Mouse (Mus musculus) layer of hippocampus, adult 8-10 months (tissue): ENCODE data around the gene Lnx2. TPM values are rescaled to one million over a fixed set of nuclear protein-coding genes. Genes with fewer than 3 reads are reported as not detected.

Source experiments
- DNase-seq, 2 experiments: peaks; one replicate each; pipeline ENCODE4 v3.0.0; 2022; ENCODE audit warnings: low spot score in 2 of 2
- total RNA-seq, 4 experiments: library from RNA; stranded (reverse); gene quantifications; 2 replicates each; pipeline ENCODE4 v1.2.4; 2022

The Lnx2 gene
- total RNA-seq, 4 experiments from 2014 or later: 5.8 to 7.2 (median 6.5) TPM

DNA sequence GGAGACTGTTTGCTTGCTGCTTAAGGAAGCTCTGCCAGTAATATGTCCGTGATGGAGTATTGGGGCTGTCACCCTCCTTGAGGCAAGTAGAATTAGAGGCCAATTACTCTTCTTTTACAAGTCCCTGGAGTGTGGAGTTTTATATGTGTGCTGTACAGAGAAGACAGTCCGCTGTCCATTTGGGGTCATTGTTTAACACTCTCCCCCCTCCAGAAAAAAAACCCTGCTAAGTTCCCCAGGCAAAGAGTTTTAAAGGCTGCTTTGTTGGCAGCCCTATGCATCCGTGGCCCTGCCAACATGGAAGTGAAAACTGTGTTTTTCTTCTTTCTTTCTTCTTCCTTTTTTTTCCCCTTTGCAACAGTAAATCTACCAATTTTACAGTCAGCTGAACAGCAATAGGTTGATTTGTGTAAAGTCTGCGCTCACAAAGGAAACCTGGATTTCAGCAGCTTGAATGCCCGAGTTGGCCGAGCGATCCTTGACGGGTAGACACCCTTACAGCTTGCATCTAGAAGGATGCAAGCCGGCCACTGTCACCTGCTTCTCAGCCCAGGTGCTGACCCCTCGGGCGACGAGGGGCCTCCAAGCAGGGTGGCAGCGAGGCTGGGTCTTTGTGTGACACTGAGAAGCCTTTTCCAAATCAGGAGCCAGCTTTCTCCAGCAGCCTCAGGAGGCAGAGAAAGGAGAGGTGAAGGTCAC, 107.5 kb downstream of the Lnx2 start:
- no peak for DNase-seq

Other genes starting within 250 kb of the Lnx2 start
- 100 to 1,000 TPM; 157 to 258 (median 206) TPM for gene Rpl21, start 243.7 kb downstream of the Lnx2 start, total RNA-seq
- 10 to 100 TPM; 10.8 to 15.0 (median 11.9) TPM for gene Rasl11a, start 231.5 kb downstream of the Lnx2 start, total RNA-seq
- gene Gtf3a, start 127.9 kb downstream of the Lnx2 start, total RNA-seq: 10 to 100 TPM; 20.9 to 24.1 (median 22.4) TPM
- gene Mtif3, start 112.8 kb downstream of the Lnx2 start, total RNA-seq: 10 to 100 TPM; 17.7 to 20.4 (median 20.0) TPM
- gene Polr1d, start 464 bp upstream of the Lnx2 start, total RNA-seq: 10 to 100 TPM; 65.2 to 70.8 (median 66.7) TPM
- under 1 TPM; 0.26 to 0.58 (median 0.37) TPM for gene Gsx1, start 112.1 kb upstream of the Lnx2 start, total RNA-seq
- not detected for gene Pdx1, start 193.4 kb upstream of the Lnx2 start, total RNA-seq
- not detected for gene Cdx2, start 230.7 kb upstream of the Lnx2 start, total RNA-seq
- not detected for gene Urad, start 245.9 kb upstream of the Lnx2 start, total RNA-seq